Mouse (Mus musculus) lung, embryonic 16.5 days (tissue): Measurements from ENCODE around the gene Pik3r6. TPM values are rescaled to one million over a fixed set of nuclear protein-coding genes. Genes with fewer than 3 reads are reported as not detected.

ENCODE experiments used
- ATAC-seq: fragments of 200-750 bp; cut with Nextera tagmentation; 2 replicates; pipeline ENCODE4 v1.8.0; 2017; ENCODE audit warnings: low read depth, mild to moderate bottlenecking, moderate library complexity
- H3K27ac ChIP-seq: fragments of 300-500 bp; sonication (generic); 2 replicates; pipeline ENCODE4 v1.5.1; 2014; ENCODE audit warnings: mild to moderate bottlenecking, control low read depth, low read length
- H3K27me3 ChIP-seq: fragments of 300-500 bp; sonication (generic); 2 replicates; pipeline ENCODE4 v1.6.1; 2014; ENCODE audit warnings: low read depth, low read length, mixed read lengths; ENCODE audit not compliant: control insufficient read depth, insufficient read depth
- H3K36me3 ChIP-seq: fragments of 300-500 bp; sonication (generic); 2 replicates; pipeline ENCODE4 v1.6.1; 2014; ENCODE audit warnings: low read length; ENCODE audit not compliant: control insufficient read depth, insufficient read depth
- H3K4me1 ChIP-seq: fragments of 300-500 bp; sonication (generic); replicated peaks from 2 replicates; pipeline ENCODE4 v1.6.1; 2014; ENCODE audit warnings: low read length, mixed read lengths; ENCODE audit not compliant: control insufficient read depth, insufficient read depth
- H3K4me2 ChIP-seq: fragments of 300-500 bp; sonication (generic); 2 replicates; pipeline ENCODE4 v1.6.1; 2014; ENCODE audit warnings: low read depth, low read length, control low read depth
- H3K4me3 ChIP-seq: fragments of 300-500 bp; sonication (generic); 2 replicates; pipeline ENCODE4 v1.5.1; 2014; ENCODE audit warnings: mild to moderate bottlenecking, low read length, control low read depth
- H3K9ac ChIP-seq: fragments of 300-500 bp; sonication (generic); 2 replicates; pipeline ENCODE4 v1.6.1; 2014; ENCODE audit warnings: low read length, control low read depth
- H3K9me3 ChIP-seq: fragments of 300-500 bp; sonication (generic); 2 replicates; pipeline ENCODE4 v1.6.1; 2016; ENCODE audit warnings: low read length; ENCODE audit not compliant: control insufficient read depth
- WGBS: fragments of 180-500 bp; shearing (Covaris S2); extraction: QIAGEN DNeasy Blood & Tissue Kit; methylation state at CpG from one replicate; pipeline ENCODE4 v1.1.7; 2014; 5-methylcytosine and 5-hydroxymethylcytosine counted together
- polyA plus RNA-seq: library from polyadenylated mRNA; unstranded; fragments of >200 nt; fragmentation: Nextera tagmentation; extraction: Ambion mirVana; gene quantifications from 2 replicates; pipeline ENCODE4 v1.2.1, GENCODE M21; 2015

Pik3r6 gene
- polyA plus RNA-seq, 1 experiment from 2014 or later = 6.0 TPM

DNA sequence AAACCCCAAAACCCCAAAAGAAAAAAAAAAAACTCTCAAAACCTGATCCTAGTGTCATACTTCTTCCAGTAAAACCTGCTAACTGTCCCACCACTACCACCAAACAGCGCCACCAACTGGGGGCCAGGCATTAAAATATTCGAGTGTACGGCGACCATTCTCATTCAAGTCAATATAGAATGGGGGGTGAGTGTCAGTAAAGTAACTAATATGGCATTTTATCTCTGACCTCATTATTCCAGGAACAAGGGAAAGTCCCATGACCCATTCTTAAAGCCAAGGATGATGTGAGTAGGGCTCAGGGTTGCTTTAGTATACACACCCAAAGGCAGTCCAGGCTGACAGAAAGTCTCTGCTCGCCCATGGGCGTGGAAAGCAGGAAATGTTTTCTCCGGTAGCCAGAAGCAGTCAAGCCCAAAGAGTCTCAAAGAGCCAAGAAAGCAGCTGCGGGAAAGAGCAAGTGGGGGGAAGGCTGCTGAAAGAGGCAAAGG, 51.2 kb downstream of the Pik3r6 start:
- H3K9ac ChIP-seq = no peak overlapping the region
- no peak overlapping the region for H3K4me3 ChIP-seq
- no peaks in the 10 kb centered on the region for H3K27me3 ChIP-seq
- no peak for ATAC-seq
- WGBS = 31% methylated on average over 8 of the region's 8 CpGs
- no peaks in the 10 kb centered on the region for H3K9me3 ChIP-seq
- no peak overlapping the region for H3K4me2 ChIP-seq
- no peaks in the 10 kb centered on the region for H3K36me3 ChIP-seq
- peaks cover 4% of the 10 kb centered on the region; the same call in 1 of the 2 replicates for H3K4me1 ChIP-seq
- no peak overlapping the region for H3K27ac ChIP-seq

DNA sequence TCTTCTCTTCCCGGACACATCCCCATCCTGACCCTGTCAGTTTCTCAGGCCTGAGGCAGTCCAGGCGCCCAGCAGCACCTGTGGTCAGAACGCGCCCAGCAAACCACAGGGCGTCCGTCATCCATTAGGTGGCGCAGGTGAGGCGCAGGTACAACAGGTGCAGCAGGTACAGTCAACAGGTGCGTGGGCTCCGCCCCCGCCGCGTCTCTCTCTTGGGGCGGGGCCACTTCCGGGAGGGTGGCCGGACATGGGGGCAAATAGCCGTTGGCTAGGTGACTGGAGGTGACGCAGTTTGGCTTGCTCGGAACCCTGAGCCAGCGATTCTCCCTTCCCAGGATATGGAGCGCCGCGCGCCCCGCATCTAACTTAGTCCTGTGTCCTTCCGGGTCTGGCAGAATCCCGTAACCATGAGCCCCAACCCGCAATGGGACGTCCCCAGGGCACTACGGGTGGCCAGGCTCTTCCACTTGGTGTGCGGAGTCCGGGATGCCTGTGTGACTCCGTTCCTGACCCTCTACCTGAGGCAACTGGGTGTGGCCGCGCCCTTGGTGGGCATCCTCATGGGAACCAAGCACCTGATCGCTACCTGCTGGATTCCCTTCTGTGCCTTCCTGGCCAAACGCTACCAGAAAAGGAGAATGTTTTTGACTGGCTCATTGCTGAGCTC, 53.2 kb downstream of the Pik3r6 start, which contains the start of gene Mfsd6l:
Gene Mfsd6l (plus strand): TSS at position 269 of the 667 bp plus-strand sequence.
- peak within 1 kb of the TSS; percentile 50 for H3K4me3 ChIP-seq
- peak within 1 kb of the TSS; percentile 58 for H3K9ac ChIP-seq
- H3K4me2 ChIP-seq = peak within 1 kb of the TSS; percentile 62
- peak; percentile 81 for ATAC-seq
- WGBS = 12% methylated on average over 37 of the region's 37 CpGs
- no peak within 1 kb of the TSS for H3K27ac ChIP-seq
- H3K9me3 ChIP-seq = no peaks in the 10 kb centered on the region
- peaks cover 4% of the 10 kb centered on the region; the same call in 1 of the 2 replicates for H3K4me1 ChIP-seq
- no peaks in the 10 kb centered on the region for H3K36me3 ChIP-seq
- no peaks in the 10 kb centered on the region for H3K27me3 ChIP-seq

DNA sequence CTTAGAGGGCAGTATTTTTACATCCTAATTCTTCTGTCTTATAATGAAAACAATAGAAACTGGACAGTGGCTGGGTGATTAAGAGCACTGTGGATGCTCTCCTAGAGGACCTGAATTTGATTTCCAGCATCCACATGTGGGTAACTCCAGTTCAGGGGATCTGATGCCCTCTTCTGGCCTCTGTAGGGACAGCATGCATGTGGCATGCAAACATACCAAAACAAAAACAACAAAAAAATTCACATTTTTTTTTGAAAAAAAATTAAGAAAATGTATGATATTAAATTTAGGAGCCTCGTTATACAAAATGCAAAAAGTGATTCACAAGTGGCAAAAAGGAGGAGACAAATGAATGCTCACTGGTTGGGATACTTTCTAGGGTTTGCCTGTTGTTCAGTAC, 56.7 kb downstream of the Pik3r6 start:
- no peak overlapping the region for H3K27ac ChIP-seq
- H3K9me3 ChIP-seq = no peaks in the 10 kb centered on the region
- H3K4me1 ChIP-seq = peaks cover 4% of the 10 kb centered on the region; the same call in 1 of the 2 replicates
- H3K4me3 ChIP-seq = no peak overlapping the region
- no peaks in the 10 kb centered on the region for H3K27me3 ChIP-seq
- no peak overlapping the region for H3K9ac ChIP-seq
- H3K36me3 ChIP-seq = no peaks in the 10 kb centered on the region
- no peak overlapping the region for H3K4me2 ChIP-seq
- WGBS = 46% methylated on average over 1 of the region's 1 CpGs
- no peak for ATAC-seq

DNA sequence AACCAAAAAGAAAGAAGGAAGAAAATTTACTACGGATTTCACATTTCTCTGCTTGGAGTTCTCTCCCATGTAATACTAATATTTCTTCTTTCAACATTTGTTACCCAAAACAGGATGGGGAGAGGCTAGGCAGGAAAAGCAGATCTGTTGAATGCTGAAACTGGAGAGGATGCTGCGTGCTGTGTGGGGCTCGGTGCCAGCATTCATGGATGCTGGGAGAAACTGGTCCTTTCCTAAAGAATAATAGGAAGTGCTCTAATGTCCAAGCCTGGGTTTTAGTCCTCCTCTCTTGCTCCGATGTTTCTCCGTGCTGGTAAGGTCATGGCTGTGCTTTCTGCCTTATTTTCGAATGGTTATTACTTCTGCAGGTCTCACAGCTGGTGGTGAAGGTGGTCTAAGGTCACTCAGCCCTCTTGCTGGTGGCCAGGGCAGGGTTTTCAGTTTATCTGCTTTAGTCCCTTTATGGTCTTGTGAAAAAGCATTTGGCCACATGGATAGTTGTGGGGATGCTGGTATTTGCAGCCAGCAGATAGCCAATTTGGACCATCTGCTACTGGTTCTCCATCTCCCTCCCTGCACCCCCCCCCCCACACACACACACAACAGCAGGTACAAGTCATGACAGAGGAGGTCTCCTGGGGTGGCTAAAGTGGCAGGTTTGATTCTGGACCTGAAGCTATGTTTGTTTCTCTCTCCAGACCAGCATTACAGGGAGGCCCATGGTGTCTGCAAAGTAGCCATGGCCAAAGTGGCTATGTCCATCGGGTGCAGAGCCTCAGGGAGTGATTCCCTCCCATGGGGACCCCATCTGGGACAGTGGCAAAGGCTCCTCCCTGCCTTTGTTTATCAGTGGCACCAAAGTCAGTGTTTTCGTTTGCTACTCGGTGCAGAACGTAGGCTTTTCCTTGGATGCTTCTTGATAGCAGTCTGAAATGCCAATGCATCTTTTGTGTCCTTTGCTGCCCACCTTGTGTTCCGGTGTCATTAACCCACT, 59.4 kb downstream of the Pik3r6 start:
- Histone ChIP-seq H3K27me3 (no peaks in the 10 kb centered on the region), H3K4me1 (no peaks in the 10 kb centered on the region), H3K4me3 (no peak overlapping the region), H3K9me3 (no peaks in the 10 kb centered on the region), H3K27ac (no peak overlapping the region), H3K36me3 (no peaks in the 10 kb centered on the region), H3K9ac (no peak overlapping the region), H3K4me2 (no peak overlapping the region)
- no peak for ATAC-seq
- 70% methylated on average over 11 of the region's 11 CpGs for WGBS

DNA sequence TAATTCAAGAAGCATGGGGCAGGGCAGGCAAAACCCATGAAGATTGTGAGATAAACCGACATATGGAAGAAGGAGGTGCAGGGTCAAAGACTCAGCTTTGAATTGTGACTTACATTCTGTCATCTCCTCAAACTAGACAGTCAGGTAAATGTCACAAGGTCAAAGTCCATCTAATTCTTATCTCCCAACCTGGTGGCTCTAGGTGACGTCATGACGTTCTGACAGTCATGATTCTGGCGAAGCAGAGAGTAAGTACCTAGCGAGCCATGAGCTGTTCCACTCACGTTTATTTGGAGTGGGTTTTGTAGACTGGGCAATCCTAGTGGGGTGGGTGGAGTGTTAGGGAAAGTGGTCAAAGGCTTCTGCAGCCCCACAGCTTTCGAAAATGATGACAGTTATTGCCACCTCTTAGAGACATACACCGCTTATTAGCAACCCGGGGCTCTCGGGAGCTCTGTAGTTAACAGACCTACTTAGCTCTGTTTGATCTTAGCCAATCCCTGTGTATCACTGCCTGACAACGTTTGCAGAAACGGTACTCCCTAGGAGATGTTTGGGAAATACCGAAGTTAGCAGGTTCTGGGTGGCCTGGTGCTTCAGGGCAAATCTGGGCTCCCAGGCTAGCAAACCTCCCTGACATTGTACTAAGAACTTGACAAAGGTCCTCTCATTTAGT, 61.7 kb downstream of the Pik3r6 start:
- no peaks in the 10 kb centered on the region for H3K4me1 ChIP-seq

GRCm38 (mm10) chr11:68565032-68565429, 62.2 kb downstream of the Pik3r6 start:
- H3K27me3 ChIP-seq = no peaks in the 10 kb centered on the region
- H3K4me3 ChIP-seq = no peak overlapping the region
- 75% methylated on average over 3 of the region's 3 CpGs for WGBS
- H3K9me3 ChIP-seq = no peaks in the 10 kb centered on the region
- H3K9ac ChIP-seq = no peak overlapping the region
- ATAC-seq = no peak
- no peaks in the 10 kb centered on the region for H3K4me1 ChIP-seq
- no peak overlapping the region for H3K27ac ChIP-seq
- no peaks in the 10 kb centered on the region for H3K36me3 ChIP-seq
- no peak overlapping the region for H3K4me2 ChIP-seq

More for the DNA sequence above, 61.7 kb downstream of the Pik3r6 start:
- H3K4me3 ChIP-seq = no peak overlapping the region
- H3K27ac ChIP-seq = no peak overlapping the region
- no peak for ATAC-seq
- no peaks in the 10 kb centered on the region for H3K27me3 ChIP-seq
- 57% methylated on average over 13 of the region's 13 CpGs for WGBS
- no peaks in the 10 kb centered on the region for H3K9me3 ChIP-seq
- H3K4me2 ChIP-seq = no peak overlapping the region
- no peak overlapping the region for H3K9ac ChIP-seq
- no peaks in the 10 kb centered on the region for H3K36me3 ChIP-seq

GRCm38 (mm10) chr11:68566447-68567059, 63.7 kb downstream of the Pik3r6 start:
- peak overlapping the region; percentile 53 for H3K9ac ChIP-seq
- no peak overlapping the region for H3K27ac ChIP-seq
- no peaks in the 10 kb centered on the region for H3K9me3 ChIP-seq
- 17% methylated on average over 17 of the region's 17 CpGs for WGBS
- peaks cover 3% of the 10 kb centered on the region; the same call in 1 of the 2 replicates for H3K4me1 ChIP-seq
- peak; percentile 73; the same call in 1 of the 2 replicates for ATAC-seq
- peak overlapping the region; percentile 42 for H3K4me3 ChIP-seq
- no peaks in the 10 kb centered on the region for H3K27me3 ChIP-seq
- H3K36me3 ChIP-seq = no peaks in the 10 kb centered on the region
- H3K4me2 ChIP-seq = peak overlapping the region; percentile 61

GRCm38 (mm10) chr11:68570861-68571260, 68.0 kb downstream of the Pik3r6 start:
- no peak overlapping the region for H3K9ac ChIP-seq
- H3K4me2 ChIP-seq = no peak overlapping the region
- H3K36me3 ChIP-seq = no peaks in the 10 kb centered on the region
- peaks cover 3% of the 10 kb centered on the region; the same call in 1 of the 2 replicates for H3K4me1 ChIP-seq
- H3K27ac ChIP-seq = no peak overlapping the region
- 59% methylated on average over 5 of the region's 5 CpGs for WGBS
- H3K9me3 ChIP-seq = no peaks in the 10 kb centered on the region
- ATAC-seq = no peak
- H3K4me3 ChIP-seq = no peak overlapping the region
- no peaks in the 10 kb centered on the region for H3K27me3 ChIP-seq
